Mouse (Mus musculus) lung, postnatal 0 days (tissue): ENCODE results near the gene Actr1a. TPM values are rescaled to one million over a fixed set of nuclear protein-coding genes. Genes with fewer than 3 reads are reported as not detected.

Experiments
- ATAC-seq: fragments of 200-750 bp; cut with Nextera tagmentation; 2 replicates; pipeline ENCODE4 v1.8.0; 2017; ENCODE audit warnings: moderate library complexity
- DNase-seq: peaks from one replicate; pipeline ENCODE4 v3.0.0-alpha.2; 2016; ENCODE audit warnings: low spot score
- H3K27ac ChIP-seq: fragments of 300-500 bp; sonication (generic); 2 replicates; pipeline ENCODE4 v1.5.1; 2014; ENCODE audit warnings: antibody characterized with exemption, mild to moderate bottlenecking, low read length, mixed read lengths
- H3K27me3 ChIP-seq: fragments of 300-500 bp; sonication (generic); replicated peaks from 2 replicates; pipeline ENCODE4 v1.6.1; 2014; ENCODE audit warnings: low read length, mixed read lengths; ENCODE audit not compliant: insufficient read depth
- H3K36me3 ChIP-seq: fragments of 300-500 bp; sonication (generic); 2 replicates; pipeline ENCODE4 v1.6.1; 2014; ENCODE audit warnings: low read length, mixed read lengths; ENCODE audit not compliant: insufficient read depth
- H3K4me1 ChIP-seq: fragments of 300-500 bp; sonication (generic); 2 replicates; pipeline ENCODE4 v1.6.1; 2014; ENCODE audit warnings: antibody characterized with exemption, low read depth, low read length, mixed read lengths; ENCODE audit not compliant: insufficient read depth
- H3K4me2 ChIP-seq: fragments of 300-500 bp; sonication (generic); replicated peaks from 2 replicates; pipeline ENCODE4 v1.6.1; 2014; ENCODE audit warnings: low read depth, mild to moderate bottlenecking, low read length, moderate library complexity, mixed read lengths
- H3K4me3 ChIP-seq: fragments of 300-500 bp; sonication (generic); 2 replicates; pipeline ENCODE4 v1.5.1; 2014; ENCODE audit warnings: low read depth, low read length
- H3K9ac ChIP-seq: fragments of 300-500 bp; sonication (generic); replicated peaks from 2 replicates; pipeline ENCODE4 v1.6.1; 2014; ENCODE audit warnings: low read depth, mild to moderate bottlenecking
- H3K9me3 ChIP-seq: fragments of 300-500 bp; sonication (generic); 2 replicates; pipeline ENCODE4 v1.6.1; 2016; ENCODE audit warnings: low read length, mixed read lengths
- CTCF ChIP-seq: IDR thresholded peaks from 2 replicates; pipeline ENCODE4 v1.5.1; 2016; ENCODE audit warnings: antibody characterized with exemption, mild to moderate bottlenecking
- EP300 ChIP-seq: IDR thresholded peaks from 2 replicates; pipeline ENCODE4 v1.6.1; 2016; ENCODE audit warnings: antibody characterized with exemption, mild to moderate bottlenecking, control low read depth
- WGBS: fragments of 180-500 bp; shearing (Covaris S2); extraction: QIAGEN DNeasy Blood & Tissue Kit; methylation state at CpG from one replicate; pipeline ENCODE4 v1.1.7; 2014; 5-methylcytosine and 5-hydroxymethylcytosine counted together
- polyA plus RNA-seq: library from polyadenylated mRNA; unstranded; fragments of >200 nt; fragmentation: Nextera tagmentation; extraction: Ambion mirVana; gene quantifications from 2 replicates; pipeline ENCODE4 v1.2.1, GENCODE M21; 2015

Gene Actr1a
- polyA plus RNA-seq, 1 experiment from 2014 or later, result 104 TPM

GRCm38 (mm10) chr19:46344710-46345419 lies 50.7 kb downstream of the Actr1a start:
- H3K4me2 ChIP-seq, result no peak overlapping the region
- DNase-seq (no peak), ATAC-seq (no peak)
- H3K9me3 ChIP-seq, result no peaks in the 10 kb centered on the region
- no peak overlapping the region for H3K4me3 ChIP-seq
- no peaks in the 10 kb centered on the region for H3K36me3 ChIP-seq
- no peaks in the 10 kb centered on the region; the same call in 1 of the 2 replicates for H3K4me1 ChIP-seq
- WGBS, result 27% methylated on average over 7 of the region's 7 CpGs
- no peak overlapping the region for H3K9ac ChIP-seq
- TF ChIP-seq CTCF, result no peak
- no peak for TF ChIP-seq EP300
- H3K27ac ChIP-seq, result no peak overlapping the region
- no peaks in the 10 kb centered on the region for H3K27me3 ChIP-seq

- DNase-seq (peak; percentile 82), ATAC-seq (peak; percentile 39)
- Histone ChIP-seq H3K4me3 (no peak overlapping the region), H3K4me2 (peak overlapping the region; percentile 29; the same call in 1 of the 2 replicates), H3K9me3 (no peaks in the 10 kb centered on the region), H3K27ac (peak overlapping the region; percentile 79), H3K36me3 (no peaks in the 10 kb centered on the region), H3K4me1 (peaks cover 13% of the 10 kb centered on the region), H3K9ac (no peak overlapping the region), H3K27me3 (no peaks in the 10 kb centered on the region)
- 41% methylated on average over 7 of the region's 7 CpGs for WGBS
- no peak for TF ChIP-seq EP300
These were observed 56.1 kb downstream of the Actr1a start for GRCm38 (mm10) chr19:46339287-46339971.

- Histone ChIP-seq H3K4me3 (no peak overlapping the region), H3K36me3 (no peaks in the 10 kb centered on the region), H3K4me2 (peak overlapping the region; percentile 29), H3K27me3 (no peaks in the 10 kb centered on the region), H3K9me3 (no peaks in the 10 kb centered on the region), H3K27ac (peak overlapping the region; percentile 79), H3K9ac (no peak overlapping the region), H3K4me1 (peaks cover 13% of the 10 kb centered on the region)
- WGBS, result 44% methylated on average over 6 of the region's 6 CpGs
- peak; percentile 17 for ATAC-seq
- TF ChIP-seq EP300 (peak; percentile 7; the same call in 1 of the 2 replicates), CTCF (no peak)
- DNase-seq, result no peak
These were observed 56.6 kb downstream of the Actr1a start for GRCm38 (mm10) chr19:46338942-46339286.

- Histone ChIP-seq H3K4me2 (peak within 1 kb of the TSS; percentile 72), H3K4me1 (peaks cover 13% of the 10 kb centered on the region), H3K9ac (peak within 1 kb of the TSS; percentile 57), H3K27me3 (no peaks in the 10 kb centered on the region), H3K36me3 (no peaks in the 10 kb centered on the region), H3K9me3 (no peaks in the 10 kb centered on the region), H3K27ac (peak within 1 kb of the TSS; percentile 79), H3K4me3 (peak within 1 kb of the TSS; percentile 65)
- ATAC-seq (peak; percentile 90), DNase-seq (peak; percentile 96)
- TF ChIP-seq CTCF (peak; percentile 73), EP300 (peak; percentile 66; the same call in 1 of the 2 replicates)
- under 1% methylated on average over 30 of the region's 31 CpGs for WGBS
These were observed 57.1 kb downstream of the Actr1a start, which contains the start of gene Cuedc2 for GRCm38 (mm10) chr19:46338331-46338936. Cuedc2 (minus strand) TSS chr19:46338702.

- DNase-seq, result no peak
- H3K27ac ChIP-seq, result 0 out of 2 replicates have a peak overlapping the region, but pooled peaks have one; percentile 7
- peak overlapping the region; percentile 57 for H3K9ac ChIP-seq
- no peak for ATAC-seq
- H3K4me2 ChIP-seq, result peak overlapping the region; percentile 72
- TF ChIP-seq EP300 (no peak), CTCF (no peak)
- H3K4me3 ChIP-seq, result peak overlapping the region; percentile 65
- H3K9me3 ChIP-seq, result no peaks in the 10 kb centered on the region
- H3K36me3 ChIP-seq, result no peaks in the 10 kb centered on the region
- peaks cover 13% of the 10 kb centered on the region for H3K4me1 ChIP-seq
- 31% methylated on average over 15 of the region's 15 CpGs for WGBS
- no peaks in the 10 kb centered on the region for H3K27me3 ChIP-seq
These were observed 57.7 kb downstream of the Actr1a start for GRCm38 (mm10) chr19:46337719-46338330.

- no peak overlapping the region for H3K27ac ChIP-seq
- no peak for DNase-seq
- peaks cover 11% of the 10 kb centered on the region for H3K4me1 ChIP-seq
- no peak overlapping the region for H3K4me2 ChIP-seq
- no peak for TF ChIP-seq EP300
- no peak for TF ChIP-seq CTCF
- no peaks in the 10 kb centered on the region for H3K27me3 ChIP-seq
- no peak overlapping the region for H3K4me3 ChIP-seq
- no peaks in the 10 kb centered on the region for H3K9me3 ChIP-seq
- no peak for ATAC-seq
- WGBS, result 84% methylated on average over 3 of the region's 3 CpGs
- H3K9ac ChIP-seq, result no peak overlapping the region
- 0 out of 2 replicates have a peak, but pooled peaks cover 3% of the 10 kb centered on the region for H3K36me3 ChIP-seq
These were observed 61.6 kb downstream of the Actr1a start for GRCm38 (mm10) chr19:46333906-46334305.
